ENCODE assay signal across 13 mouse cellular contexts in genomic region chr5:137962945-137963344, GRCm38 (mm10). TPM values are rescaled to one million over a fixed set of nuclear protein-coding genes. Genes with fewer than 3 reads are reported as not detected.
DNase-seq lines count a peak whose midpoint lies in the region.
"Had no signal": no experiment of that assay in that cellular context is flagged by ENCODE, and none has a peak within 500 bp of the region (broad histone marks: within the 10 kb centered on the region; RNA-seq: fewer than 3 reads in every experiment).

Gene Gjc3, minus strand, starts transcription at chr5:137963098.

- peak; percentile 5 to 9 for DNase-seq in cerebellum, adult 18-20 months
- no peak for DNase-seq in cerebellum, postnatal 36 days
- DNase-seq in layer of hippocampus, adult 11-12 months (ENCODE audit: low spot score) = peak; percentile 11
- DNase-seq in layer of hippocampus, adult 9-10 months (ENCODE audit: low spot score) = no peak
- DNase-seq in cerebellum, adult 9-11 months = peak; percentile 9
- peak in 1 of 2 experiments; percentile 16 for DNase-seq in left cerebral cortex, postnatal 25 days (ENCODE audit: low spot score in 2 of 2)
- no peak for DNase-seq in kidney, postnatal 14 days
- DNase-seq in natural killer cell, adult 2 months (ENCODE audit: low spot score in 2 of 2) = no peak
- DNase-seq: adrenal gland, adult 2 months; heart, adult 11 months; kidney, adult 2 months; lung, postnatal 14 days; thymus, postnatal 25 days had no signal

- intact Hi-C loops in left cerebral cortex, postnatal 25 days (cut with DNase I) = no loop called here

RNA-seq across cellular contexts. Expression of gene Gjc3, which starts in this region (rescaled TPM):
- total RNA-seq in left cerebral cortex, postnatal 25 days (2021) = 10 to 100 TPM; 16.3 to 22.4 TPM

Comparison
In these comparisons a context has a peak if more than half of its experiments do, and no peak if none do; other contexts are left out.
1. DNase-seq: peak in cerebellum, adult 18-20 months (2 of 2), layer of hippocampus, adult 11-12 months (single experiment) and cerebellum, adult 9-11 months (single experiment); none in cerebellum, postnatal 36 days (0 of 2), layer of hippocampus, adult 9-10 months (single experiment), kidney, postnatal 14 days (single experiment) and natural killer cell, adult 2 months (0 of 2).